Mouse (Mus musculus): ENCODE data around the gene Zfp988. TPM values are rescaled to one million over a fixed set of nuclear protein-coding genes. Genes with fewer than 3 reads are reported as not detected.
"Not testable (repeated sequence)": the region's sequence is repeated elsewhere in the genome, so short reads cannot be mapped to it uniquely, and the experiment has no call there.

Gene Zfp988
- total and polyA plus RNA-seq, 2 experiments from 2014 or later: 0.14 TPM; not detected in 1

- not testable (repeated sequence) for H3K4me1 ChIP-seq (ENCODE audit: insufficient read depth, low read length); H3K27ac ChIP-seq (ENCODE audit: low read depth, low read length); H3K36me3 ChIP-seq (ENCODE audit: insufficient read depth, low read length); H3K4me3 ChIP-seq (ENCODE audit: low read depth, low read length); H3K9ac ChIP-seq (replicated peaks; ENCODE audit: low read length, poor library complexity, severe bottlenecking); DNase-seq (ENCODE audit: low spot score); H3K27me3 ChIP-seq (ENCODE audit: insufficient read depth, low read length); ATAC-seq (ENCODE audit: low FRiP score); H3K4me2 ChIP-seq (ENCODE audit: low read depth, low read length, poor library complexity, severe bottlenecking)
- H3K9me3 ChIP-seq (ENCODE audit: low read length): peaks cover 61% of the 10 kb centered on the region
- 58% methylated on average over 4 of the region's 4 CpGs for WGBS
Measured at GRCm38 (mm10) chr4:147347300-147347699, 41.8 kb downstream of the Zfp988 start.

DNA sequence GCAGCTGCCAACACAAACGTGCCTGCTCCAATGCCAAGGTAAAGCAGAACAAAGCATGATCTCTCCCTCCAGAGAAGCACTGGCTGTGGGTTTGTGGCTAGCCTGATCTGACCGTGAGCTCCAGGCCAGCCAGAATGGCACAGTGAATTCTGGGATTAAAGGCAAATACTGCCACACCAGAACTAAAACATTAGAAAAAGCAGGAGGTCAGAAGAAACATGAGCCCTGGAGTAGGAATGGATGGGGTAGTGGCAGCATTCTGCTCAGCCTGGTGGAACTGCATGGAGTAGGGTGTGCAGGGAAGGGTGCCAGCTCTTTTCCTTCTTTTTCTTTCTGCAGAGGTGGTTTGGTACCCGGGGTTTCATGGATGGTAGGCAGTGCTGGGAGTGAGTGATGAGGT lies 42.4 kb downstream of the Zfp988 start:
- H3K27me3 ChIP-seq (ENCODE audit: insufficient read depth, low read length); H3K4me2 ChIP-seq (ENCODE audit: low read depth, low read length, poor library complexity, severe bottlenecking); H3K4me3 ChIP-seq (ENCODE audit: low read depth, low read length); DNase-seq (ENCODE audit: low spot score); H3K27ac ChIP-seq (ENCODE audit: low read depth, low read length); H3K4me1 ChIP-seq (ENCODE audit: insufficient read depth, low read length); H3K36me3 ChIP-seq (ENCODE audit: insufficient read depth, low read length); H3K9ac ChIP-seq (replicated peaks; ENCODE audit: low read length, poor library complexity, severe bottlenecking); ATAC-seq (ENCODE audit: low FRiP score): not testable (repeated sequence)
- WGBS: 70% methylated on average over 1 of the region's 3 CpGs
- H3K9me3 ChIP-seq (ENCODE audit: low read length): peaks cover 59% of the 10 kb centered on the region

DNA sequence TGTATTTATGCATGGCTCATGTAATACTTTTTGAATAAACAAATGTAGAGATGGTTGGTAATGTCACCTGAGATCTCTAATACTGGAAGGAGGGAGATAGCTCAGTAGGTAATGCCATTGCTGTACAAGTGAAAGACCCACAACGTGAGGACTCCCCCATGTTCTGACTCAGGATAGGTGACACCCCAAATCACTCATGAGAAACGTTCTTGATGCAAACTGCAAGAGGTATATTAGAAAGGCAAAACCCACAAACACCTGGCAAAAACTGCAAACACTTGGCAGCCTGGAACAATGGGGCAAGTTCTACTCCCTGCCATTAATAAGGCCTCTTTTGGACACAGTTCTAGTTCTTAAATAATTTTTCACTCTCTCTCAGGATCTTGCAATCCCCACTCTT lies 42.9 kb downstream of the Zfp988 start:
- not testable (repeated sequence) for H3K4me3 ChIP-seq (ENCODE audit: low read depth, low read length)

GRCm38 (mm10) chr4:147348906-147349686 lies 43.6 kb downstream of the Zfp988 start:
- not testable (repeated sequence) for H3K4me1 ChIP-seq (ENCODE audit: insufficient read depth, low read length); DNase-seq (ENCODE audit: low spot score); H3K9ac ChIP-seq (replicated peaks; ENCODE audit: low read length, poor library complexity, severe bottlenecking); H3K4me3 ChIP-seq (ENCODE audit: low read depth, low read length); ATAC-seq (ENCODE audit: low FRiP score); H3K27me3 ChIP-seq (ENCODE audit: insufficient read depth, low read length); H3K4me2 ChIP-seq (ENCODE audit: low read depth, low read length, poor library complexity, severe bottlenecking); H3K27ac ChIP-seq (ENCODE audit: low read depth, low read length); H3K36me3 ChIP-seq (ENCODE audit: insufficient read depth, low read length)
- WGBS: 90% methylated on average over 18 of the region's 19 CpGs
- H3K9me3 ChIP-seq (ENCODE audit: low read length): peaks cover 49% of the 10 kb centered on the region

More for the DNA sequence above, 42.9 kb downstream of the Zfp988 start:
- H3K9me3 ChIP-seq (ENCODE audit: low read length): peaks cover 56% of the 10 kb centered on the region
- H3K27ac ChIP-seq (ENCODE audit: low read depth, low read length); H3K36me3 ChIP-seq (ENCODE audit: insufficient read depth, low read length); H3K4me2 ChIP-seq (ENCODE audit: low read depth, low read length, poor library complexity, severe bottlenecking); H3K27me3 ChIP-seq (ENCODE audit: insufficient read depth, low read length); ATAC-seq (ENCODE audit: low FRiP score); H3K4me1 ChIP-seq (ENCODE audit: insufficient read depth, low read length); H3K9ac ChIP-seq (replicated peaks; ENCODE audit: low read length, poor library complexity, severe bottlenecking); DNase-seq (ENCODE audit: low spot score): not testable (repeated sequence)
- 73% methylated on average over 2 of the region's 2 CpGs for WGBS

- peaks cover 53% of the 10 kb centered on the region for H3K9me3 ChIP-seq (ENCODE audit: low read length)
- not testable (repeated sequence) for H3K4me2 ChIP-seq (ENCODE audit: low read depth, low read length, poor library complexity, severe bottlenecking); H3K9ac ChIP-seq (replicated peaks; ENCODE audit: low read length, poor library complexity, severe bottlenecking); H3K4me1 ChIP-seq (ENCODE audit: insufficient read depth, low read length); ATAC-seq (ENCODE audit: low FRiP score); H3K27me3 ChIP-seq (ENCODE audit: insufficient read depth, low read length); H3K4me3 ChIP-seq (ENCODE audit: low read depth, low read length); DNase-seq (ENCODE audit: low spot score); H3K27ac ChIP-seq (ENCODE audit: low read depth, low read length); H3K36me3 ChIP-seq (ENCODE audit: insufficient read depth, low read length)
- 87% methylated on average over 9 of the region's 9 CpGs for WGBS
Measured at GRCm38 (mm10) chr4:147349687-147350415, 44.4 kb downstream of the Zfp988 start.

DNA sequence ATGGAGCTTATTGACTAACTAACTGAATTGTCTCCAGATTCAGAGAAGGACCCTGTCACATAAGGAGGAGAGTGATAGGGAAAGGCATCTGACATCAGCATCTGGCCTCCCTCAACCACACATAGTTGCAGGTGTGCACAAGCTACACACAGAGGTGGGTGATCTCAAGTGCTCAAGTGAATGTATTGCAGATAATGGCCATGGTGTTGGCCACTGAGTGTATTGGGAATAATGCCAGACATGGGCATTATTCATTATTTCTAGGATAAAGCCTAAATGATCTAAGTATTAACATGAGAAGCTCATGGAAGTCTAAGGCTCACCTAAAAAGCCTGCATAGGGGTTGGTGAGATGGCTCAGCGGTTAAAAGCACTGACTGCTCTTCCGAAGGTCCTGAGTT lies 45.1 kb downstream of the Zfp988 start:
- ATAC-seq (ENCODE audit: low FRiP score): not testable (repeated sequence)
- WGBS: 85% methylated on average over 2 of the region's 2 CpGs

DNA sequence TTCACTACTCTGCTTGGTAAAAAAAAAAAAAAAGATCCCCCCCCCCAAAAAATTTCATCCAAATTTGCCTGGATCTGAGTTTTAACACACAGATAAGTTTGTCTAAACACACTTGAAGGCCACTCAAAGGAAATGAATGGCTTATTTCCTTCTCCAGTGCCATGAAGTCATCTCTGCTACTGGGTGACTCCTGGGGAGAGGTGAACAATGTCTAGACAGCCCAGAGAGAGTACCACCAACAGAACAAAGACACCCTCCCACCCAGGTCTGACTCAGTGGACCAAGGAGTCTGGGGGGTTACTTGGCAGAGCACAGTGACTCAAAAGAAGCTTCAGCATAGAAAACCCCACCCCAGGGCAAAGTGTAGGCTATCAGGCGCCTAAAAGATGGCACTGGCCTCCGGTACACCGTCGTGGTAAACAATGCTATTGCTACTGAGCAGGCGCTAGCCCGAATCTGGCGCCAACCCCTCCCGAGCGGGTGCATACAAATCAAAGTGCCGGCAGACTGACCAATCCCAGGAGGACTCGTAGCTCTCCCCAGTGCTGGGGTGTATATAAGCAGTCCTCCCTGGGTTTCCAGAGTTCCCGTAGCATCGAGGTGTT lies 46.0 kb downstream of the Zfp988 start:
- ATAC-seq (ENCODE audit: low FRiP score); H3K36me3 ChIP-seq (ENCODE audit: insufficient read depth, low read length); H3K27ac ChIP-seq (ENCODE audit: low read depth, low read length); DNase-seq (ENCODE audit: low spot score); H3K4me3 ChIP-seq (ENCODE audit: low read depth, low read length); H3K4me2 ChIP-seq (ENCODE audit: low read depth, low read length, poor library complexity, severe bottlenecking); H3K9ac ChIP-seq (replicated peaks; ENCODE audit: low read length, poor library complexity, severe bottlenecking); H3K27me3 ChIP-seq (ENCODE audit: insufficient read depth, low read length); H3K4me1 ChIP-seq (ENCODE audit: insufficient read depth, low read length): not testable (repeated sequence)
- WGBS: 84% methylated on average over 10 of the region's 13 CpGs
- H3K9me3 ChIP-seq (ENCODE audit: low read length): peaks cover 49% of the 10 kb centered on the region

More for the DNA sequence above, 45.1 kb downstream of the Zfp988 start:
- not testable (repeated sequence) for H3K36me3 ChIP-seq (ENCODE audit: insufficient read depth, low read length); H3K4me1 ChIP-seq (ENCODE audit: insufficient read depth, low read length); H3K27ac ChIP-seq (ENCODE audit: low read depth, low read length); H3K27me3 ChIP-seq (ENCODE audit: insufficient read depth, low read length); H3K4me3 ChIP-seq (ENCODE audit: low read depth, low read length); H3K4me2 ChIP-seq (ENCODE audit: low read depth, low read length, poor library complexity, severe bottlenecking); H3K9ac ChIP-seq (replicated peaks; ENCODE audit: low read length, poor library complexity, severe bottlenecking); DNase-seq (ENCODE audit: low spot score)
- peaks cover 53% of the 10 kb centered on the region for H3K9me3 ChIP-seq (ENCODE audit: low read length)

DNA sequence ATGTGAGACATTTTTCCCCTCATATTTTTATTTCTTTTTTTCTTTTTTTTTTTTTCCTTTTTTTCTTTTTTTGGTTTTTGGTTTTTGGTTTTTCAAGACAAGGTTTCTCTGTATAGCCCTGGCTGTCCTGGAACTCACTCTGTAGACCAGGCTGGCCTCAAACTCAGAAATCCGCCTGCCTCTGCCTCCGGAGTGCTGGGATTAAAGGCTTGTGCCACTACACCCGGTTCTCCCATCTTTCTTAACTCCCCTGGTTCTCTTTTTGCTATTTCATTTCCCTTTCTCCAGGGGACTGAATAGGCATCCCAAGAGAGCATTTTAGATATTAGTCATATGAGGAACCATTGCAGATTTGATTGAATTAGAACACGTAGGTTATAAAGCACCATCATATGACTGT lies 48.2 kb downstream of the Zfp988 start:
- not testable (repeated sequence) for H3K4me1 ChIP-seq (ENCODE audit: insufficient read depth, low read length); H3K27ac ChIP-seq (ENCODE audit: low read depth, low read length); H3K9ac ChIP-seq (replicated peaks; ENCODE audit: low read length, poor library complexity, severe bottlenecking); DNase-seq (ENCODE audit: low spot score); H3K27me3 ChIP-seq (ENCODE audit: insufficient read depth, low read length); H3K4me3 ChIP-seq (ENCODE audit: low read depth, low read length); ATAC-seq (ENCODE audit: low FRiP score); H3K36me3 ChIP-seq (ENCODE audit: insufficient read depth, low read length); H3K4me2 ChIP-seq (ENCODE audit: low read depth, low read length, poor library complexity, severe bottlenecking)
- peaks cover 33% of the 10 kb centered on the region for H3K9me3 ChIP-seq (ENCODE audit: low read length)
- 76% methylated on average over 4 of the region's 4 CpGs for WGBS
